Mouse (Mus musculus): ENCODE measurements around the gene Ptprn2.

DNA sequence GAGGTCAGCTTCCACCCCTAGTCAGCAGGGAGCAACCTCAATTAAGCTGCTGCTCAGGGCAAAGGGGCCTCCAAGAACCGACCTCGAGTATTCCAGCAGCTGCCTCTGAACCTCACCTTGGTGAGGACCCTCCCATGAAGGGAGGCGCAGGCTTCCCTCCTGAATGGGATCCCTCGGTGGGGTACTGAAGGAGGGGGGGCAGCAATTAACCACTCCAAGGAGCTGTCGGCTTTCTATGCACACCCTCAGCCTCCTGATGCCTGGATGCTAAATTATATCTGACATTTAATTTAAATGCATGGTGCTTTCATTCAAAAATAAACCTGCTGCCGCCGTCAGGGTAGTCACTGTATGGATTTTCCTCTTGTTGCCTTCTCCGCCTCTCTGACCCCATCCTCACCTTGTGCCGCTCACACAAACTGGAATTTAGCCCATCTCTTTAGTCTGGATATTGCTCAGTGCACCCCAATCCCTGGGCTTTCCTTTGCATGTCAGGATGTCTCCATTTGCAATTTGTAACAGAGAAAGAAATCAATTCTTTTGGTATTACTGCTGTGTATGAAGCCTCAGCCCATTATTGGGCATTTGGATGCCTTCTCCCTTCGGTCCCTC lies 629.8 kb downstream of the Ptprn2 start:
- TF ChIP-seq POLR2A (IDR thresholded peaks at IDR 0.05; ENCODE audit: borderline replicate concordance, low read depth, low read length) = no peak
- TF ChIP-seq CTCF (IDR thresholded peaks at IDR 0.05; ENCODE audit: low read depth, low read length) = no peak

Data from bone marrow macrophage, adult 2 months (primary cell).